Mouse (Mus musculus): ENCODE data around the gene P2ry13.

DNA sequence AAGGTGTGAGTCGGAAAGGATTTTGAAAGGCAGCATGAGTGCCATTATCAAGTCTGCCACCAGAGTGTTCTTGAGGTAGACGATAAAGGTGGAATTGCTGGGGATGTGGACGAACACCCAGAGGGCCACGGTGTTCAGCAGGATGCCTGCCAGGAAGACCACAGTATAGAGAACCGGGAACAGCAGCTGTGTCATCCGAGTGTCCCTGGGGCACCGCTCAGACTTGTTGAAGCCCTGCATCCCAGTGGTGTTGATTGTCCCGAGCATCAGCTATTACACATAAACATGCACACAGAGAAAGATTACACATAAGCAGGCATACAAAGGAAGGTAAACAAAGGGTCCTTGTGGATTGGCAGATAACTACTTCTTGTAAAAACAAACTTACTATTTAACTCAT lies 593 bp downstream of the P2ry13 start:
- TF ChIP-seq TAL1 (IDR thresholded peaks at IDR 0.05; ENCODE audit: low read length) (no peak), GATA1 (IDR thresholded peaks at IDR 0.05; ENCODE audit: low read length) (no peak)
